Mouse (Mus musculus): Measurements from ENCODE around the gene Syce2. TPM values are rescaled to one million over a fixed set of nuclear protein-coding genes. Genes with fewer than 3 reads are reported as not detected.
A peak's percentile ranks its signal among the peaks of the same experiment; 100 is the strongest.
"Not testable (repeated sequence)": the region's sequence is repeated elsewhere in the genome, so short reads cannot be mapped to it uniquely, and the experiment has no call there.

Gene Syce2
- 1 to 10 TPM; 6.9 to 9.4 TPM for total RNA-seq (2021)
- long read RNA-seq, experiment 1, partial matches to known transcripts: 0 of 1 reads
- long read RNA-seq, experiment 1, other reads (novel, unspliced or antisense): 0 of 1 reads
- long read RNA-seq, experiment 2, transcript Syce2-202 (5 exons, 1,686 nt): major isoform, 5 of 8 reads
- long read RNA-seq, experiment 2, partial matches to known transcripts: 0 of 8 reads
- long read RNA-seq, experiment 2, other reads (novel, unspliced or antisense): 0 of 8 reads

DNA sequence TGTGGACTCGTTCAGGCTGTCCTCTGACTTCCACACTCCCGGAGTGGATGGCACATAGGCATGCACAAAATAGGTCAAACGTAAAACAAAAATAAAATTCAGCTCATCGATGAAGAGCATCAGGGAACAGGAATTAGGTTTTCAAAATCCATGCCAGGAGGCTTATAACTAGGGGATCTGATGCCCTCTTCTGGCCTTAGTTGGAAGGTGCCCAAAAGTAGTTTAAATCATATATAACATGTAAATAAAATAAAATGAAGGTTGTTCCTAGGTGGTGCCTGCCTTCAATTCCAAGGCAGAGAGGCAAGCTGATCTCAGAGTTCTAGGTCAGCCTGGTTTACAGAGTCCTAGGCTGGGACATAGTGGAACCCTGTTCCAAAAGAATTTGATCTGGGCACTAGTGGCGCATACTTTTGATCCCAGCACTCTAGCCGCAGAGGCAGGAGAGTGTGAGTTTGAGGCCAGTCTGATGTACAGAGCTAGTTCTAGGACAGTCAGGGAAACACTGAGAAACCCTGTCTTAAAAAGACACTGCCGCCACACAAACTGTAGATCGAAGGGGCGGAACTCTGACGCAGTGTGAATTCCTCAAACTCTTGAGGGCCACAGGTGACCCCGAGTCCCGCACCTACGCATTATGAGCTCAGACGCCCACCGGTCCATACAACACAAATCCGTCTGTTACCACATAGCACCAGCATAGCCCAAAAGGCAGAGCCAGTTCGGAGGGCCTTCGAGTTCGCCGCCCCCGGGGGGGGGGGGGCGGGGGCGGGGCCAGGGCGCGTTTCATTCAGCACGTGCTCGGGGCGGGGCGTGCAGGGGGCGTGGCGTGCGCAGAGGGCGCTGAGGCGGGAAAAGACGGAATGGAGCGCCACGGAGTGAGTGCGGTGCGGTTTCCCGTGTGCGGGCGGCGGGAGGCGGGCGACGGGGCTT lies at the start of gene Syce2:
TSS of gene Syce2 (plus strand) at position 736 of the 933 bp plus-strand sequence.
- peak; percentile 82 to 85 for DNase-seq (ENCODE audit: low spot score in 2 of 2)

DNA sequence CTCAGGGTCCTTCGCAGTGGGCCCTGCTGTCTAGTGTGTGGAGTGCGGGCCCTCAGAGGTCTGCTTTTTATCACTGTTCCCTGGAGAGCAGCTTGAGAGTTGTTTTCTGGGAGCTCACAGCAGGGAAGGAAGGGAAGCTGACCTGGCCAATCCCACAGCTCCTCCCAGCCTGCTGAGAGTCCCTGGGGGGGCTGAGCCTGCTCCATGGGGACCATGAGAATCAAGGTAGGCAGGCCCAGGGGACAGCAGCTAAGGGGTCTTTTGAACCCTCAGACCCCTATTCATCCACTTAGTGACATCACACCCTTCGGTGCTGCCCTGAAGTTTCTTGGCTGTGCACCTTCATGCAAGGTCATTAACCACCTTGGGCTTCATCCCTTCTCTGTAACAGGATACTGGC lies 49.2 kb upstream of the Syce2 start, which contains the start of gene Dand5:
TSS of gene Dand5 (minus strand) at position 101 of the 400 bp plus-strand sequence.
- DNase-seq (ENCODE audit: low spot score in 2 of 2): no peak

DNA sequence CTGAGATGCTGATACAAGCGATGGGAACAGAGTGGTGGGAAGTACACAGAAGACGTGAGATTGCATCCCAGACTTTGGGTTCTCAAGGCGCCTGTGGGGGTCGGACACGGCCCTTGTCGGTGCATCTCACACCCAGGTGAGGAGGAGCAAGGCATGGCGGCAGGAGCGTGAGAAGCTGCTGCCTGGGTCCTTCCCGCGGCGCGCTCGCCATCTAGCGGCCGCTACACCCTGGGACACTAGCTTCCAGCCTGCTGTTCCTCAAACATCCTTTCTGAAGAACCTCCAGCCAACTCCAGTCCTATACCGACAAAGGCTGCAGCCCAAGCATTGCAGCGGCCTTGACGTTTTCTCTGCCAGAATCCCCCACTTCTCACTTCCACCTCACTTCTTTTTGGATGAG lies 48.3 kb upstream of the Syce2 start:
- DNase-seq (ENCODE audit: low spot score in 2 of 2): peak in 1 of 2 experiments; percentile 51

DNA sequence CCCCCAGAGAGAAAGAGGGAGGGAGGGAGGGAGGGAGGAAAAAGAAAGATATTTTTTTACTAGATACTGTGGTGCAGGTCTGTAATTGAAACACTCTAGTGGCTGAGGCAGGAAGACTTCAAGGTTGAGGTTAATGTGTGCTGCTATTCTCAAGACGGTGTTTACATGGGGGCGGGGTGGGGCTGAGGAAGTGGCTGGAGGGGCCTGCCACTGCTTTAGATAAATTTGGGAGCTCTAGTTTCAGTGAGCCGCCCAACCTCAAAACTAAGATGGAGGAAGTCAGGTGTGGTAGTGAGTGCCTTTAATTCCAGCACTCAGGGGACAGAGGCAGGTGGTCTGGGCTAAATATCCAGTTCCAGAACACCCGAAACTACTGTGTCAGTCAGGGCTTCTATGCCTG lies 46.3 kb upstream of the Syce2 start:
- no peak for DNase-seq (ENCODE audit: low spot score in 2 of 2)

DNA sequence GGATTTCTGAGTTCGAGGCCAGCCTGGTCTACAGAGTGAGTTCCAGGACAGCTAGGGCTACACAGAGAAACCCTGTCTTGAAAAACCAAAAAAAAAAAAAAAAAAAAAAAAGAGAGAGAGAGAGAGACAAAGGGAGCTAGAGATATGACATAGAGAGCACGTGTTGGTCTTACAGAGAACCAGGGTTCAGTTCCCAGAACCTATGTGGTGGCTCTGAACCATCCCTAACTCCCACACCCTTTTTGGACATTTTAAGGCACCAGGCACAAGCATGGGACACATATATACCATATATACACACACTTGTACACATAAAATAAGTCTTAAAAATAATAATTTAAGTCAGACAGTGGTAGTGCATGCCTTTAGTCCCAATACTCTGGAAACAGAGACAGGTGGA lies 45.4 kb upstream of the Syce2 start:
- DNase-seq (ENCODE audit: low spot score in 2 of 2): not testable (repeated sequence)

DNA sequence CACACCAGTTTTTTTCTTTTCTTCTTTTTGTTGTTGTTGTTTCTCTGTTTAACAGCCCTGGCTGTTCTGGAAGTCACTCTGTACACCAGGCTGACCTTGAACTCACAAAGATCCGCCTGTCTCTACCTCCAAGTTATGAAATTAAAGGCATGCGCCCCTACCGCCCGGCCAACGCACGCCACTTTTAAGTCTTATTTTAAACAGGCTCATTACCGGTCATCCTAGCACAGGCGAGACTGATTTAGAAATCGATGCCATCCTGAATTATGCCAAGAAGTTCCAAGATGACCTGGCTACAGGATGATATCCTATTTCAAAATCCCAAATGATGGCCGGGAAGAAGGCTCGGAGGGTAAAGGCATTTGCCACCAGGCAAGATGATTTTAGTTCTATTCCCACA lies 40.4 kb upstream of the Syce2 start, which contains the start of gene Gadd45gip1:
TSS of gene Gadd45gip1 (plus strand) at position 33 of the 400 bp plus-strand sequence.
- DNase-seq (ENCODE audit: low spot score in 2 of 2): peak in 1 of 2 experiments; percentile 46

GRCm38 (mm10) chr8:84832034-84832717 lies 39.7 kb upstream of the Syce2 start:
- DNase-seq (ENCODE audit: low spot score in 2 of 2): peak; percentile 85

DNA sequence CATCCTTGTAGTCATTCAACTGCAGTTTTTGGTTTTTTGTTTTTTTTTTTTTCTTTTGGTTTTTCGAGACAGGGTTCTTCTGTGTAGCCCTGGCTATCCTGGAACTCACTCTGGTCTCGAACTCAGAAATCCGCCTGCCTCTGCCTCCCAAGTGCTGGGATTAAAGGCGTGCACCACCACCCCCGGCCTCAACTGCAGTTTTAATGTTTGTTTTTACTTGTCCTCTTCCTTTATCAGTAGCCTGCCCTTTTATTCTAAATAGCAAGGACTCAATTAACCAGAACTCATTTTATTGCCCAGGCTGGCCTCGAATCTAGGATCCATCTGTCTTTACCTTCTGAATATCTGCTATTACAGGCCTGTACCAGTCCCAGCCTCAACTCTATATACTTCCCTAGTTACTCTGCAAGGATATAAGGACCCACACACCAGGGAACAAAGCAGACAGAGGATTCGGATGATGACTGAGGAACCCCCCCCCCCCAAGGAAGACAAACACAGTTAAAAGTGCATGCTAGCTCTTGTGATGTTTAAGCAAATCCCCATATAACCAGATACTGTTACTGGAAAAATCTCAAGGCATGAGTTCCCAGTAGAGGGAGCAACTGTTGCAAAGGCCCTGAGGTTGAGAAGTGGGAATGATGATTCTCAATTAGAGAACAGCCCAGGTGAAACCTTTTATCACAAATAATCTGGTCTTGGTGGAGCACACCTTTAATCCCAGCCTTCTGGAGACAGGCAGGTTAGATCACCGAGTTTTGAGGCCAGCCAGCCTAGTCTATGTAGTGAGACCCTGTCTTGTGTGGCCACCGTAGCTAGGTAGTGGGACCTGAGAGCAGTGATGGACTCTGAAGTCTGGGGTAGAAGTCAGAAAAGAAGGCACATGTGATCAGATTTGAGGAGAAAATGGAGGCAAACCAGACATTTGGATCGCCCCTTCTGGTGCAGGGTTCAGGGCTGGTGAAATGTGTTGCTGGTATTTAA lies 38.9 kb upstream of the Syce2 start:
- DNase-seq (ENCODE audit: low spot score in 2 of 2): no peak

- DNase-seq (ENCODE audit: low spot score in 2 of 2): no peak
These were observed 37.7 kb upstream of the Syce2 start for GRCm38 (mm10) chr8:84834002-84834865.

DNA sequence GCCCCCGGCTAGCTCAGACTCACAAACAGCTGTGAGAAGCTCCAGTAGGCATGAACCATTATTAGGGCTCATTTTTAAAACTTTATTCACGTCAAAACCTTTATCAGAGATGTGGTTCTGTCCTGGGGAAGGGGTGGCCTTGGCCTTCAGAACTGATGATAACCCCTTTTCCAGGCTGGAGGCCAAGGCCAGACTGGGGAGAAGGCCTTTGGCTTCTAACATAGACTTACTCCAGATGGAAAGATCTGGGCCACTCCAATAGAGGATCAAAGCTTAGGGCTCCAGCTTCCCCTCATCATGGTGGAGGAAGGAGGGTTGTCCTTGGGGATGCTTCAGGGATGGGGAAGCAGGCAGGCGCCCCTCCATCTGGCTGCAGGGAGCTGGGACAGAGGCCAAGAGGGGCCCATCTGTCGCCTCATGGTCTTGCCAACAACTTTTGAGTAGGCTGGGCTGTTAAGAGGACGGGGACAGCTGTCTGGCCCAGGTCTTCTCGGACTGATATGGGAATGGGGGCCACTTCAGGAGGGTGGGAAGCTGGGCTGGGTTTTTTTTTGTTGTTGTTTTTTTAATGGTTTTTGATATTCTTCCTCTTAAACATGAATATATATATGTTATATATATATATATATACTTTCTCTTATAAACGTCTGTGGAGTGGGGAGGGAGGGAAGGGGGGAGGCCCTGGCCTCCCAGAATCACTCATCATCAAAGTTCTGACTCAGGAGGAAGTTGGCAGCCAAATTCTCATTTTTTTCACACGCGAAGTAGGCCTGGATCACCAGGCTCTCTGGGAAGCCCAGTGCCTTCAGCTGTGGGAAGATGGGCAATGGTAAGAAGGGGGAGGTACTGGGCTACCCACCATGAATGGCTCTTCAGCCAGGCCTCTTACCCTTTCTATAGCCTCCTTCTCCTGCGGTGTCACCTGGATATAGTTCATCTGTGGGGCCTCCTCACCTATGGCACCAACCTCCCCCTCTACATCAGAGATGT lies 36.8 kb upstream of the Syce2 start:
- no peak for DNase-seq (ENCODE audit: low spot score in 2 of 2)

- DNase-seq (ENCODE audit: low spot score in 2 of 2): no peak
These were observed 34.6 kb upstream of the Syce2 start for GRCm38 (mm10) chr8:84837149-84837911.

DNA sequence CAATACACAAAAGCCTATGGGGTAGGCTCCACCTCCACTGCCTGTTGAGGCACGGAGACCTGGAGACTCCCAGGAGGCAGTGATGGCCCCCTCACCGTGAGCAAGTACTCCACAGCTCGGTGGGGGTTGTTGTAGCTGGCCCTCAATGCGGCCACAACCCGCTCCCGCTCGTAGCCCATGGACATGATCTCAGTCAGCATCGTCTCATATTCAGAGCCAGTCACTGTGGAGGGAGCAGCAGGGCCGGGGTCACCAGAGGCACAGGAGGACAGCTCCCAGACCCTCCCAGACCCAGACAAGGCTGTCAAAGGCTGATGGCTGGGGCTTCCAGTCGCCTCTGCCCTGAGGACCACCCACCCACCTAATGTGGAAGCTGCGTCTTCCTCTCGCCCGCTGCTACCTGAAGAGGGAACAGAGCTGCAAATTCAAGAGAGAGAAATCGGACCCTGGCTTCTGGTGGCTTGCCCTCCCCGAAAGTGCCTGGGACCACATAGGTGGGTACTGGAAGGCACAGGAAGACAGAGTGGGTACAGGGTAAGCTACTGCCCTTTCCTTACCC lies 33.9 kb upstream of the Syce2 start:
- no peak for DNase-seq (ENCODE audit: low spot score in 2 of 2)

DNA sequence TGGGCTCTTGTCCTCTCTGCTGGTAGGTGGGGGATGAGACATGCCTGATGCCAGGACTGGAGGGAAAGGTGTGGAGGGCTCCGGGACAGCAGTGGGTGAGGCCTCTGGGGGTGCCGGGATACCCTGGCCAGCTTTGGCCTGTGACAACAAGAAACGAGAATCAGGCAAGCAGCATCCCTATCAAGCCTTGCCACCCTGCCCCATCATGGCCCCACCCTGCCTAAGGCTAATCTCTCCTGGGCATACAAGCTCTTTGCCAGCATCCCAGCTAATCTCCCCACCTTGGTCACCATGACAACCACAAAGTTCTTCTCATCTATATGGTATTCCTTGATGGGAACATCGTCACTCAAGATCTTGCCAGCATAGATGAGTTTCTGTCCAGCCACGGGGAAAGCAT lies 33.4 kb upstream of the Syce2 start:
- DNase-seq (ENCODE audit: low spot score in 2 of 2): no peak

DNA sequence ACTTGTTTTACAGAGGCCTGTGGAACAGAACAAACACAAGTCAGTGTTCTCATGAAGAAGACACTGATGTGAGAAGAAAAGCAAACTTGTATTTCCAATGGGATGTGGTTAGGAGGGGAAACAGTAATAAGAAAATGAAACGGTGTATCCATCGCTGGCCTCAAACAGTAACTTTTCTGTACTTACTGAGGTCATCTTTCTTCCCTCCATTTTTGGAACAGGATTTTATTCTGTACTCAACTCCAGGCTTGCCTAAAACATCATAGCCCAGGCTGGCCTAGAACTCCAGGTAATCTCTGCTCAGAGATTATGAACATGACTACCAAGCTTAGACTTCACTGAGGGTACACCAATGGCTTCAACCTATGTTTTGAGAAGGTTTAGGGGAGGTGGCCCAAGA lies 32.5 kb upstream of the Syce2 start:
- no peak for DNase-seq (ENCODE audit: low spot score in 2 of 2)

- DNase-seq (ENCODE audit: low spot score in 2 of 2): no peak
These were observed 32.0 kb upstream of the Syce2 start for GRCm38 (mm10) chr8:84839875-84840247.

GRCm38 (mm10) chr8:84840248-84840999 lies 31.5 kb upstream of the Syce2 start, which contains the start of gene Rad23a:
TSS of gene Rad23a (minus strand) at chr8:84840665.
- peak; percentile 87 to 88 for DNase-seq (ENCODE audit: low spot score in 2 of 2)
